8 mouse cellular contexts compared by ENCODE assay signal in genomic region chr6:83421866-83422649, GRCm38 (mm10). TPM values are rescaled to one million over a fixed set of nuclear protein-coding genes. Genes with fewer than 3 reads are reported as not detected.
DNase-seq lines count a peak whose midpoint lies in the region; TF ChIP-seq lines count a peak whose summit lies in the region.
"Had no signal": no experiment of that assay in that cellular context is flagged by ENCODE, and none has a peak within 500 bp of the region (broad histone marks: within the 10 kb centered on the region; RNA-seq: fewer than 3 reads in every experiment).

No protein-coding gene starts in this region.

- peaks cover 11% of the 10 kb centered on the region for H3K36me3 ChIP-seq in small intestine, adult 2 months (ENCODE audit: control insufficient read depth, insufficient read depth, low read length)

- TF ChIP-seq POLR2A in small intestine, adult 2 months (IDR thresholded peaks at IDR 0.05; ENCODE audit: low read depth, low read length), result peak; percentile 47; the same call in 1 of the 2 replicates

- no peaks in the 10 kb centered on the region for H3K27me3 ChIP-seq in small intestine, adult 2 months (ENCODE audit: control insufficient read depth, insufficient read depth, low read length)
- H3K27me3 ChIP-seq: megakaryocyte, embryonic 14.5 days had no signal

- peak; percentile 57 to 78 for DNase-seq in urinary bladder, adult 18-20 months (ENCODE audit: low spot score in 2 of 2)
- DNase-seq in urinary bladder, adult 2 months (ENCODE audit: low spot score), result no peak
- DNase-seq in gastrocnemius, postnatal 14 days, result peak; percentile 59
- DNase-seq in kidney, postnatal 25 days, result peak; percentile 83 to 95
- no peak for DNase-seq in left cerebral cortex, adult 8-10 months (ENCODE audit: low spot score in 2 of 2)
- no peak for DNase-seq in cerebellum, adult 9-11 months

- H3K4me1 ChIP-seq in small intestine, adult 2 months (ENCODE audit: control insufficient read depth, insufficient read depth, insufficient read length, low read length), result peaks cover 51% of the 10 kb centered on the region

- H3K27ac ChIP-seq in small intestine, adult 2 months (ENCODE audit: insufficient read depth, low read depth, low read length), result peak overlapping the region; percentile 91

- no peak for TF ChIP-seq CTCF in small intestine, adult 2 months (IDR thresholded peaks at IDR 0.05; ENCODE audit: extremely low read depth, insufficient read length, insufficient replicate concordance, low read depth, low read length)

- 25% methylated on average over 11 of the region's 11 CpGs for WGBS in small intestine, adult 2 months

- H3K4me3 ChIP-seq in small intestine, adult 2 months (ENCODE audit: low read depth, low read length), result peak overlapping the region; percentile 21
- H3K4me3 ChIP-seq: megakaryocyte, embryonic 14.5 days had no signal

- intact Hi-C loops in gastrocnemius, postnatal 14 days (cut with DNase I; ENCODE audit: low total_unique reads), result no loop called here

RNA-seq across cellular contexts. Expression of gene Tet3, which starts 36.8 kb away (rescaled TPM):
- 9.4 and 14.4 TPM in 2 replicates for polyA plus RNA-seq in urinary bladder, adult 2 months (2012; rRNA removed)
- 10 to 100 TPM; 30.4 to 36.7 TPM for total RNA-seq in gastrocnemius, postnatal 14 days (2021)
- 9.0 and 15.4 TPM in 2 replicates for polyA plus RNA-seq in small intestine, adult 2 months (2012; rRNA removed)
- total RNA-seq in left cerebral cortex, adult 8-10 months (2022), result 10 to 100 TPM; 54.7 to 62.8 (median 59.4) TPM

Comparison
In these comparisons a context has a peak if more than half of its experiments do, and no peak if none do; other contexts are left out.
1. DNase-seq: peak in urinary bladder, adult 18-20 months (2 of 2), gastrocnemius, postnatal 14 days (single experiment) and kidney, postnatal 25 days (2 of 2); none in urinary bladder, adult 2 months (single experiment), left cerebral cortex, adult 8-10 months (0 of 2) and cerebellum, adult 9-11 months (single experiment).